Mouse (Mus musculus): ENCODE results near the gene Eras.
"Not testable (repeated sequence)": the region's sequence is repeated elsewhere in the genome, so short reads cannot be mapped to it uniquely, and the experiment has no call there.

Eras gene

GRCm38 (mm10) chrX:7928270-7928790, at the start of gene Eras:
Gene Eras (minus strand): TSS chrX:7928607.
- no peak for DNase-seq (ENCODE audit: low spot score in 2 of 2)

DNA sequence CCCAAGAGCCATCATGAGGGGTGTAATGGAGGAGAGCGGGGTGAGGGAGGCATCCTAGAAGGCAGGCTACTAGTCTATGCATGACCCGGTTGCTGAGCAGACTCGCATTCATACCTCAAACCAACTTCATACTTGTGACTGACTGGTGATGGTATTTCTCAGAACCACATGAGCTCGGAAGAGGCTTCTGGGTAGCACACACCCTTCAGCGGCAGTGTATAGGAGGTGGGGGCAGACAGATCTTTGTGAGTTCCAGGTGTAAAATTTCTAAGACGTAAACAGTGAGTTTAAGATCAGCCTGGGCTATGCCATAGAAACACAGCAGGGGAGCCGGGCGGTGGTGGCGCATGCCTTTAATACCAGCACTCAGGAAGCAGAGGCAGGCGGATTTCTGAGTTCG, 49.5 kb upstream of the Eras start, which contains the start of gene Gata1:
Gene Gata1 (minus strand): TSS at position 180 of the 400 bp plus-strand sequence.
- no peak for DNase-seq (ENCODE audit: low spot score in 2 of 2)

DNA sequence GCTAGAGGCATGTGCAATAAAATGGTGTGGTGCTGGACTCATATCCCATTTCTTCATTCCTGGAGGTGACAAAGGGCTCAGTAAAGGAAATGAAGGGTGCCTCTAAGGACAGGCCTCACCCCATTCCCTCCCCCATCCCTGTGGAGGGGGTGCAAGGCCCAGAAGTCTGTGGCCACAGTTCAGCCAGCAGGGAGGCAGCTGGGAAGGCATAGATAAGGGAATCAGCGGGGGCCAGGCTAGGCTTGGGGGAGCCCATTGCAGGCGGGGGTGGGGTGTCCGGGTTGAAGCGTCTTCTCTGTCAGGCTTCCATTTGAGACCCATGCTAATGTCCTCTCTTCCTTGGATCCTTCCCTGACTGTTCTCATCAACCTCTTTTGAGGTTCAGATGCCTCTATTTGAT, 42.9 kb upstream of the Eras start:
- DNase-seq (ENCODE audit: low spot score in 2 of 2) = no peak

DNA sequence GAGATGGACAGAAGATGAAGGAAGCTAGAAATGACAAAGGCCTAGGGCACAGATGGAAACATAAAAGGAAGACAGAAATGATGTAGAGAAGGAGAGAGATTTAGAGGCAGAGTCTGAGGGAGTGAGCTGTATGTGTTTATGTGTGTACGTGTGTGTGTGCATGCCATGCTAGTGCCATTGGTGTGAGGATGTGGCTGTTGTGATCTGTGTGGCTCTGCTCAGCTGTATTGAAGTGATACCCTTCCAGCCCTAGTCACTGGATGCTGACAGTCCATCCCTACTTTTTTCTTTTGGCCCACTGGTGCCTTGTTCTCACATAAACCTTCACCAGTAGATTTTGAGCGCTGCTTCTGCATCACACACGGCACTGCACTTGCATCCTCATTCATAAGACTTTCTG, 40.5 kb upstream of the Eras start:
- DNase-seq (ENCODE audit: low spot score in 2 of 2) = no peak

GRCm38 (mm10) chrX:7968226-7968625, 39.8 kb upstream of the Eras start:
- DNase-seq (ENCODE audit: low spot score in 2 of 2) = no peak

GRCm38 (mm10) chrX:7967596-7968201, 39.3 kb upstream of the Eras start:
- DNase-seq (ENCODE audit: low spot score in 2 of 2) = no peak

- DNase-seq (ENCODE audit: low spot score in 2 of 2) = no peak
Measured at GRCm38 (mm10) chrX:7966161-7966560, 37.8 kb upstream of the Eras start.

GRCm38 (mm10) chrX:7963829-7964626, 35.6 kb upstream of the Eras start:
- no peak for DNase-seq (ENCODE audit: low spot score in 2 of 2)

GRCm38 (mm10) chrX:7958868-7959267, 30.5 kb upstream of the Eras start:
- DNase-seq (ENCODE audit: low spot score in 2 of 2) = no peak

DNA sequence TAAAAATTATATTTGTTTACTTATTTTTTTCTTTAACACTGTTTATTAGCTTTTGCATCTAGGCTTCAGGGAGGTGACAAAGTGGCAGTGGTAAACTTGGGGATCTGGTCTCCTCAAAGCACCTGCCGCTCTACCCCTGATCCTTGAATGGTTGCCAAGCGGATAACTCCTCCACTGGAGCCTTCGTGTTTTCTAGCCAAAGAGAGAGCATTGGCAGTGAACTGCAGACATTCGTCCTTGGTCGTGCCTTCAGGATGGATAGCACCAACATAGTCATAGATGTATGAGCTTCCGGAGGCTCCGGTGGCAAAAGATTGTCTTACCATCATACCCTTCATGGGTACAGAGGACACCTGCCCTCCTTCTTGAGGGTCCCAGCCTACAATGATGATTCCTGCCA, 21.7 kb upstream of the Eras start:
- DNase-seq (ENCODE audit: low spot score in 2 of 2) = no peak

DNA sequence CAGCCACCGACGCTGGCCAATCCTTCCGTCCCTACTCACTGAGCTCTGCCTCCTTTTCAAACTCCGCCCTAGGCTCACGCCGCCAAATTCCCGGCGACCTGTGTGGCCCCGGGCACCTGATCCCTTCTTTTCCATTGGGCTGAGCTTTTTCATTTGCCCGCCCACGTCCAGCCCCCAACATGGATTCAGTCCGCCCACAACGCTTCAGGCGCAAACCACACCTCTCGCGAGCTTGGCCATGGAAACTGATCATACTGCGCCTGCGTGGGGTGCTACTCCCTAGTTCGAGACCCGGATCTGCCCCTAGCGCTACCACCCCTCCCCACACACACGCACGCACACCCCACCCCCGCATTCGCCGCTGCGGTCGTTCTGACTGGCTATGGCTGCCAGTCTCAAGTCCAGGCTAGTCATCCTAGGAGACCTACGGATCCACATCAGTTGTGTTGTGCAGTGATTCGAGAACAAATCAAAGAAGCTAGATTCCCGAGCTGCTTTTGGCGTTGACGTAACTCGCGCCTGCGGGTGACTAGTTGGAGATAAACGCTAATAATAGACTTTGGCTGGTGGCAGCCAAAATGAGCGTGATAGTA, 19.6 kb upstream of the Eras start:
- DNase-seq (ENCODE audit: low spot score in 2 of 2) = peak; percentile 91 to 93

- DNase-seq (ENCODE audit: low spot score in 2 of 2) = no peak
Measured at GRCm38 (mm10) chrX:7947108-7947899, 18.9 kb upstream of the Eras start, which contains the start of gene Hdac6. Gene Hdac6 (minus strand): TSS chrX:7947889.

- DNase-seq (ENCODE audit: low spot score in 2 of 2) = no peak
Measured at GRCm38 (mm10) chrX:7945618-7946017, 17.2 kb upstream of the Eras start.

- no peak for DNase-seq (ENCODE audit: low spot score in 2 of 2)
Measured at GRCm38 (mm10) chrX:7937667-7938066, 9.3 kb upstream of the Eras start.

- DNase-seq (ENCODE audit: low spot score in 2 of 2) = no peak
Measured at GRCm38 (mm10) chrX:7936874-7937273, 8.5 kb upstream of the Eras start.

DNA sequence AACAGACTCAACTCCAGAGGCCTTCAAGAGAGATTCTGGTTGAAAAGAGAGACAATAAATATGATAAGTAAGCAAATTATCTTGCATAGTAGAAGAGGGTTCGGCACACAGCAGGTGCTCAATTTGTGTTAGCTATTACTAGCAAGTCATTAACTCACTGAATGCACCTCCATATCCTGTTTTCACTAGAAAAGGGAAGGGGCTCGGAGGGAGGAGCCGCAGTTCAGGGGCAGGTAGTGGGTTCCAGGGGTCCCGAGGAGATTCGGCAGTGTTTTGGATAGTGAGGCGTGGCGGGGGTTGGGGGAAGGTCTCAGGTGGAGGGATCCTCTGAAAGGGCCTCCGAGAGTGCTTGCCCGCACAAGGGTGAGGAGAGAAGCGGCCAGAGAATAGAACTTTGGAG, 1.3 kb downstream of the Eras start:
- DNase-seq (ENCODE audit: low spot score in 2 of 2) = no peak

DNA sequence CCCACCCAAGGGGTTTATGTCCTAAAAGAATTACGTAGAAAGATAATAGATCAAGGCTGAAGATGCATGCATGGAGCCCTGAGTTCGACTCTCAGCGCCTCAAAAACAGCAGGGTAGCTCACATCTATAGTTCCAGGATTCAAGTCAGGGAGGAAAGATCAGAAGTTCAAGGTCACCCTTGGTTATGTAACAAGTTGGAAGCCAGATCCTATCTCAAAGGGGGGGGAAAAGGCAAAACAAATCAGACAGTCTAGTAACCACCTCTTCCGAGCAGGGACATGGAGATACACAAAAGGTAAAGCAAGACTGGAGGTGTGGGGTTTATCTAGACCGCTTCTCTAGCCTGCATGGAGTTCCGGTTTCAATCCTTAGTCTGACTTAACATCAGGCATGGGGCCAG, 2.1 kb downstream of the Eras start:
- no peak for DNase-seq (ENCODE audit: low spot score in 2 of 2)

DNA sequence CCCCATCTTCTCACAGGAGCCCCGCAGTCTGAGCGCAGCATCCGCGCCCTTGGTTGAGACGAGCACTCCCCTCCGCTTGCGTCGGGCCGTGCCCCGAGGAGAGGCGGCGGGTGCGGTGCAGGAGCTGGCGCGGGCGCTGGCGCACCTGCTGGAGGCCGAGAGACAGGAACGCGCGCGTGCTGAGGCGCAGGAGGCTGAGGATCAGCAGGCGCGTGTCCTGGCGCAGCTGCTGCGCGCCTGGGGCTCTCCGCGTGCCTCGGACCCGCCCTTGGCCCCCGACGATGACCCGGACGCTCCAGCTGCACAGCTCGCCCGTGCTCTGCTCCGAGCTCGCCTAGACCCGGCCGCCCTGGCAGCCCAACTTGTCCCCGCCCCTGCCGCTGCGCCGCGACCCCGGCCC, 6.4 kb downstream of the Eras start:
- DNase-seq (ENCODE audit: low spot score in 2 of 2) = no peak

DNA sequence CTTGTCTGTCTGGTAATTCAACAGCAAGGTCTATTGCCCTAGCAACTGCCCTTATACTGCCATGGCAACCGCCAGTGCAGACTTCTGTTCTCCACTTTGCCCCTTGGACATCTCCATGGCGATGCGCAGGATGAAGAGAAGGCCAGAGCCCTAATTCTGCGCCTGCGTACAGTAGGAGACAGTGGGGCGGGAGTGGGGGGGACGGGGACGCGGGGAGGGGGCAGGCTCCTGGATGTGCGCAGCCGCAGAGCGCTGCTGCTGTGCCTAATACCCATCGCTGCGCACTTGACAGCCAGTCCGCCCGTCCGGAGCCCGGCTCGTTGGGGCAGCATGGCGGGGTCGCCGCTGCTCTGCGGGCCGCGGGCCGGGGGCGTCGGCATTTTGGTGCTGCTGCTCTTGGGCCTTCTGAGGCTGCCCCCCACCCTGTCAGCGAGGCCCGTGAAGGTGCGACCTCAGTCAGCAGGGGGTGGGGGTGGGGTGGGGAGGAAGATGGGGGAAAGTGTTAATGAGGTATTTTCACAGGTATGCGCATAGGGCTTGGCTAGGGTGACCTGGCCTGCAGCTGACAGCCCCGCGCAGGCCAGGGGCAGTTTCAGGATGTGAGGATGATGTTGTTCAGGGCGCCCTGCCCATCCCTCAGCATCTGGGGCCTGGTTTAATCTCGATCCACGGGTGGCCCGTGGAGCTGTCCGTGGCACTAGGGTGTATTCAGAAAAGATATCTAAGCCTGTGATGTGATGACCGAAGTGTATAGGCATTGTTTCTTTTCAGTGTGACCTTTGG, 8.6 kb downstream of the Eras start, which contains the start of gene Pcsk1n:
Gene Pcsk1n (plus strand): TSS at position 222 of the 783 bp plus-strand sequence.
- DNase-seq (ENCODE audit: low spot score in 2 of 2) = no peak

DNA sequence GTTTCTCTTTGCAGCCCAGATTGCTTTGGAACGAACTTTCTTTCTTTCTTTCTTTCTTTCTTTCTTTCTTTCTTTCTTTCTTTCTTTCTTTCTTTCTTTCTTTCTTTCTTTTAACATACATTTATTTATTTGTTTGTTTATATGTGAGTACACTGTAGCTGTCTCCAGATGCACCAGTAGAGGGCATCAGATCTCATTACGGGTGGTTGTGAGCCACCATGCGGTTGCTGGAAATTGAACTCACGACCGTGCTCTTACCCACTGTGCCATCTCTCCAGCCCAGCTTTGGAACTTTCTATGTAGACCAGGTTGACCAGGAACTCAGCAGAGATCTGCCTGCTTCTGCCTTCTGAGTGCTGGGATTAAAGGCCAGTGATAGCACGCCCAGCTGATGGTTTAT, 10.4 kb downstream of the Eras start:
- DNase-seq (ENCODE audit: low spot score in 2 of 2) = not testable (repeated sequence)

- DNase-seq (ENCODE audit: low spot score in 2 of 2) = not testable (repeated sequence)
Measured at GRCm38 (mm10) chrX:7915669-7916068, 12.7 kb downstream of the Eras start.
